Mouse (Mus musculus) naive thymus-derived CD4-positive, alpha-beta T cell, adult 2 months (primary cell): Measurements from ENCODE around the gene Lrrc4b.
A peak's percentile ranks its signal among the peaks of the same experiment; 100 is the strongest.

Experiments
- DNase-seq: peaks from one replicate; pipeline ENCODE4 v3.0.0-alpha.2; 2011; ENCODE audit warnings: low read depth

Lrrc4b gene

DNA sequence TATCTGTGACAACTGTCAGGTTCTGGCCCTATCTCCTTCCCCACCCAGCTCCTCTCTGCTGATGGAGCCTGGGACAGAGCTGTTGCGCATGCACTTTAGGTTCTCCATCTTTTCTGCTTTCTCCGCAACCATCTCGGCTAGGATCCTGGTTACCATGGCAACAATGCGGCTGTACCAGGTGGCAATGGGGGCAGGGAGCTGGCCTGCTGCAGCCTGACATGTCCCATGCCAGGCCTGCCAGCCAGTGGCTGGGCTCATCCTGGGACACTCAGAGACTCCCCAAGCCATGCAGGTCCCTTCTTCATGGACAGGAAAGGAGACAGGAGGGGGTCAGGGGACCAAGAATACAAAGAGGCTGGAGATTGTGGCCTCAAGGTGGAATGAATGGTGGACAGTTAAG is 35.7 kb downstream of the Lrrc4b start:
- no peak for DNase-seq

DNA sequence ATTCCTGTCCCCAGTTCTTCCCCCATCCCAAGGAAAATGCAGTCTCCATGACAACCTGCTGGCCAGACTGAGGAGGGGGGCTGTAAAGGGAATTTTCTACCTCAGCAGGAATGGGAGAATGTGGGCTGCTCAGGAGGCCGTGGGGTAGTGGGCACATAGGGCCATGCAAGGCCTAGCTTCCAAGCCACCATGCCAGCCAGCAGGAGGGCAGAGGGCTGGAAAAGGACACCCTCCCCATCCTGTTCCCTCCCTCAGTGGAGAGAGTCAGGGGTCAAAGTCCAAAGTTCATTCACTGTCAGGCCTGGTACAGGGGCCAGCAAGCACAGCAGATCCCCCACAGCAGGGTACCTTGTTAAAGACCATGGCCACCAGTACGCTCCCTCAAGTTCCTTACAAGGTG is 36.3 kb downstream of the Lrrc4b start, which contains the start of gene Aspdh:
TSS of gene Aspdh (plus strand) at position 281 of the 400 bp plus-strand sequence.
- DNase-seq, result no peak

DNA sequence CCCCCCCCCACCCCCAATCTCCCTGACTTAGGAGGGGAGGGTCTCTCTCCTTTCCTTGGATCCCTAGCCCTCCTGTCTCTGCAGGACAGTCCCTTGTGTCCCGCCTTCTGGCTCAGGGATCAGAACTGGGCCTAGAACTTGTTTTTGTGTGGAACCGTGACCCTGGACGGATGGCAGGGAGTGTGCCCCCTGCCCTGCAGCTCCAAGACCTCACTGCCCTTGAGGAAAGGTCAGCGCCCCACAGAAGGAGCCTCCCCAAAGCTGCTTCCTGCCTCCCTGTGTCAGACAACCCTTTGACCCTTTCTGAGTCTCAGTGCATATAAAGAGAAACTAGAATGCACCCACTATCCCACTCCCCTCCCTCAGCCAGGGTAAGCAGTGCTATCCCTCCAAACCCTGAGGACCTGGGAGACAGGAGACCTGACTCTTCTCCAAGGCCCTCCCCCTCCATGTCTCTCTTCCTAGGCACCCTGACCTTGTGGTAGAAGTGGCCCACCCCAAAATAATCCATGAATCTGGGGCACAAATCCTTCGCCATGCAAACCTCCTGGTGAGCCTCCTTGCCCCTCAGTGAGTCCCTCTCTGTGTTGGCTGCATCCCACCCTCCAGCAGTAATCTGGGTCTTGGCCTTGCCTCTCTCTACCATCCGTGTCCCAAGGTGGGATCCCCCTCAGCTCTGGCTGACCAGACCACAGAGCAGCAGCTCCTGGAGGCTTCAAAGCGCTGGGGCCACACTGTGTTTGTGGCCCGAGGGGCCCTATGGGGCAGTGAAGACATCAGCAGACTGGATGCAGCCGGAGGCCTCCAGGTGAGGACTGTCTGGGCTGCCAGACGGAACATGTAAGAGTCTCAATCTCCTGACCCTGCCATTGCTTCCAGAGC is 37.4 kb downstream of the Lrrc4b start:
- no peak for DNase-seq

DNA sequence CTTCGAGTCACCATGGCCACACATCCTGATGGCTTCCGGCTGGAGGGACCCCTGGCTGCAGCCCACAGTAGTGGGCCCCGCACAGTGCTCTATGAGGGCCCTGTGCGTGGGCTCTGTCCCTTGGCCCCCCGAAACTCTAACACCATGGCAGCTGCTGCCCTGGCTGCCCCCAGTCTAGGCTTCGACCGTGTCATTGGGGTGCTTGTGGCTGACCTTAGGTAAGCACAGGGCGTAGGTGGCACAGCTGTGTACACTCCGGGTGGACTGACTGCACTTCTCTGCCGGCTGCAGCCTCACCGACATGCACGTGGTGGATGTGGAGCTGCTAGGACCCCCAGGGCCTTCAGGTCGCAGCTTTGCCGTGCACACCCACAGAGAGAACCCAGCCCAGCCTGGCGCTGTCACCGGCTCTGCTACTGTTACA is 38.1 kb downstream of the Lrrc4b start:
- DNase-seq, result no peak

DNA sequence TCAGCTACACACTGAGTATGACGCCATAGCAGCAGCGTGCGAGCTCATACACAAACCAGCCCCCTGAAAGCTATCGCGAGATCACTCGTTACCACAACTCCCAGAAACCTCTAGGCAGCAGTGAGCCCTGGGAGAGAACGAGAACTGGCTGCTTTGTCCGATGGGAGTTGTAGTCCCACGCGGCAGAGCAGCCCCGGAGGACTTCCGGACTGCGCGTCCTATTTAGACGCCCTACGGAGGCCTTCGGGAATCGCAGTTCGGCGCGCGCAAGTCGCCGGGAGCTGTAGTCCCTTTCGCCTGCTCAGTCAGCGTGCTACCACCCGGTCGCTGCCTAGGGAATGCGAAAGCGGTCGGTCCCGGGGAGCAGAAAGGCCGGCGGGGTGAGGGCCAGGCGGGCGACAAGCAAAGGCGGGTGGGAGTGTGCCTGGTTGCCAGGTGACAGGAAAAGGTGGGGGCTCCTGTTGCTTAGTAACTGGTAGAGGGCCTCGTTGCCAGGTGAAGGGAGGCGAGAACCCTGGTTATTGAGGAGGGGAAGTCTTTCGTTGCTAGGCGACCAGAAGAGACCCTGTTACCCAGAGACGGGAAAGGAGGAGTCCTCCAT is 39.1 kb downstream of the Lrrc4b start, which contains the start of gene Josd2:
TSS of gene Josd2 (plus strand) at position 170 of the 601 bp plus-strand sequence.
- peak; percentile 96 for DNase-seq

DNA sequence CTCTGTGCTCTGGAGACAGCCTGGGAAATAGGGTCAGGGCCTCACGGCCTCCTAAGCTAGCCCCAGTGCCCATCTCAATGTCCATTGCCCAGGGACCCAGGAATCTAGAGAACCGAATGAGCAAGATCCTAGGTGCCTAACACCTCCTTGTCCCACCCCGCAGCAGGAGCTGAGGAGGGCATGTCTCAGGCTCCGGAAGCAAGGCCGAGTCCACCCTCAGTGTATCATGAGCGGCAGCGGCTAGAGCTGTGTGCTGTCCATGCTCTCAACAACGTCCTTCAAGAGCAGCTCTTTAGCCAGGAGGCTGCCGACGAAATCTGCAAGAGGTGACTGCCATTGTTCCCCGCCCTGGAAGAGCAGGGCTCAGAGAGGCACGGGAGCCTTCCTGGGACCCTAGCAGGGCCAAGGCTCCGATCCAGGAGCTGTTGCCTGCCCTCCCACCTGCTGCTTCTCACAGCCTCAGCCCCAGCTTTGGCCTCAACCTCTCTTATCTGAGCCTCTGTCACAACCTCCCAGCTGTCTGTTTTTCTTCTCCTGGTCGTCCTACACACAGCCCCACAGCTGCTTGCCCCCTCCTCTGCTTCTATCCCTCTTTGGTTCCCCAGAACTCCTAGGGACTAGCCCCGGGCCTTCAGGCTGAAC is 39.9 kb downstream of the Lrrc4b start:
- DNase-seq, result no peak

DNA sequence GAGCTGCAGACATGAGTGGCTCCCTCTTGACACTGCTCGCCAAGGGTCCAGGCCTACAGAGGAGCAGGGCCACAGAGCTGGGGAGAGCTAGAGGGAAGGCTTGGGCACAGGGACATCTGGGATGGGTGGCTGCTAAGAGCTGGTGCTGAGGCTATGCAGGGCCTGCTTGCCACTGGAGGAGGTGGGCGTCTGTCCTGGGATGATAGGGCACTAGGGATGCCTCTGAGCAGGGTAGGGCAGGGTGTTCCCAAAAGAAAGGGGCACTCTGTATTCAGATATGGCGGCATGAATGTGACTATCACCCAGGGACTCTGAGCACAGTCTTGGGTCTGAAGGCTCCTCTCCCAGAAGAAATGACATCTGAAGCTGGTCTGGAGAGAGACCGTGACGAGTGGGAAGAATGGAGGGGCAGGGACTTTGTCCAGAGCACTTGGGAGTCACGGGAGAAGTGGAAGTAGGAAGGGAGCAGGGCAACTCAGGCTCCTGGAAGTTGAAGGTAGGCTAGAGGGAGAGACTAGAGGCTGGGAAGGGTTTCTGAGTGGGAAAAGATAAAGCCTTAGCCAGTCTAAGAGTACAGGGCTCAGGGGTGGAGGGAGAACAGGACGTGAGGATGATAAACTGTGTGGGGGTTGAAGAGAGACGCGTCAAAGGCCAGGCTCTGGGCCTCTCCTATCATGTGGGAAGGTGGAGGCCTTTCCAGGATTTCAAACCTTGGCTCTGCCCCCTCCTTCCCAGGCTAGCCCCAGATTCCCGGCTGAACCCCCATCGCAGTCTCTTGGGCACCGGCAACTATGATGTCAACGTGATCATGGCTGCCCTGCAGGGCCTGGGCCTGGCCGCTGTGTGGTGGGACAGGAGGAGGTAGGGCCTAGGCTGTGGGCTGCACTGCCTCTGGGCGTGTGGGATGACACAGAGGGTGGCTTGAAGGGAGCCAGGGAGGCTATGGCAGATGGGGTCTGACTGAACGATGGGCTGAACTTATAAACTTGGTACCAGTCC is 41.2 kb downstream of the Lrrc4b start:
- DNase-seq, result no peak

DNA sequence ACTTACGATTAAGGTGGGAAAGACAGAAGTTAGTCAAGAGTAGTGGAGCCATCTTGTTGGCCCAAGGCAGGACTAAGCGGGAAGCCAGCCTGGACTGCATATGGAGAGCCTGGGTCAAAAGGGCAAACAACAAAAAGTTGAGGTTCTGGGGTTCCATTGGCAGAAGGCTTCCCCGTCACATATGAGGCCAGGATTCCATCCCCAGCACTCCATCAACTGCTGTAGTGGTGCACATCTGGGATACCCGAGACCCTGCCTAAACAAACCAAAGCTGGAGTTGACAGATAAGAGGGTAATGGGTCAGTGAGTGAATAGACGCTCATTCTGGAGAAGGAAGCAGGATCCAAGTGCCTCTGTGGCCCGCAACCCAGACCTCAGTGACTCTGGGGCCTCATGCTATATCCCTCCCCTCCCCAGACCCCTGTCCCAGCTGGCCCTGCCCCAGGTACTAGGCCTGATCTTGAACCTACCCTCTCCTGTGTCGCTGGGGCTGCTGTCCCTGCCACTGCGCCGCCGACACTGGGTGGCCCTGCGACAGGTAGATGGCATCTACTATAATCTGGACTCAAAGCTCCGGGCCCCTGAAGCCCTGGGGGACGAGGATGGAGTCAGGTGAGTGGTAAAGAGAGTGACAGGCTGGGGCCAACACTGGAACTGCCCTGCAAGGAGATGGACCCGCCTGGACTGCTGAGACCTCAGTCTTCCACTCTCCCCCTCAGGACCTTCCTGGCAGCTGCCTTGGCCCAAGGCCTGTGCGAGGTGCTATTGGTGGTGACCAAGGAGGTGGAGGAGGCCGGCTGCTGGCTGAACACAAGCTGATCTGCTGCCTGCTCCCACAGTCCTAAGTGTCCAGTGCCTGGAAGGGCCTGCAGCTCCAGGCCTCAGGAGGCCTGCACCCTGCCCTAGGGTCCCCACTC is 42.1 kb downstream of the Lrrc4b start:
- no peak for DNase-seq

DNA sequence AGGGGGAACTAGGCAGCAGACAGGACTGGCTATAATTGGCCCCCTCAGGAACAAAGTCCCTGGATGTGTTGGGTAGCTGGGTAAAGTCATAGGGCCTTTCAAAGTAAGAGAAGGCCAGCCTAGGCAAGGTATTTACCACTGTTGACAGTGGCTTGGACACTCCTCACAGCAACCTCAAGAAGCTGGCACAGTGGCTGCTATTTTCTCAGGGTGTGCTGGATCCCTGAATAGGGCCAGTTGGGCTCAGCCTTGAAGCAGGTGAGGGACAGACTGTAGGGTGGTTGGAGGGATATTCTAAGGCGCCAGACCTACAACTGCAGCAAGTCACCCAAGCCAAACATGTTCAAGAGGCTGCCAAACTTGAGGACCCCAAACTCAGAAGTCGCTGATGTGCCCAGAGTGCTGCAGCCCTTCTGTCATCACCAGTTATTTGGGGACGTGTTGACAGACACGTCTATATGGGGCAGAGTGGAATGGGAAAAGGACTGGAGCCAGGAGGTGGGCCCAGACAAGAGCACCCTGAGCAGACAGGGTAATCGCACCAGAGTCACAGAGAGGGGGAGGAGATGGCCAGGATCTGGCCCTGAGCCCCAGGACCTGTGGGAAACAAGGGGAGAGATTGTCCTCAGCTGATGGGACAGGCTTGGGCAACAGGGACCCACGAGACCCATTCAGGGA is 43.2 kb downstream of the Lrrc4b start:
- no peak for DNase-seq

DNA sequence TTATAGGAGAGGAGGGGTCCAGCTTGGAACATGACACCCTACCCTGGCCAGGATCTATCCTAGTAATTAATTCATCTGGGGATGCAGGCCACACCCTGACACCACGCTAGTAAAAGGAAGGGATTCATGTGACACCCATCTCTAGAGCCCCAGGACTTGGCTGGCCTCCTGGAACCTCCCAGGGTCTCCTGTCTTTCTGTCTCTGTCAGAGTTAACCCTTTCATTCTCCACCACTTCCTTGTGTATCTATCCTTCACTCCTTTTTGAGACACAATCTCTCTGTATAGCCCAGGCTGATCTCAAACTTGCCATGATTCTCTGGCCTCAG is 43.7 kb downstream of the Lrrc4b start:
- DNase-seq, result no peak

DNA sequence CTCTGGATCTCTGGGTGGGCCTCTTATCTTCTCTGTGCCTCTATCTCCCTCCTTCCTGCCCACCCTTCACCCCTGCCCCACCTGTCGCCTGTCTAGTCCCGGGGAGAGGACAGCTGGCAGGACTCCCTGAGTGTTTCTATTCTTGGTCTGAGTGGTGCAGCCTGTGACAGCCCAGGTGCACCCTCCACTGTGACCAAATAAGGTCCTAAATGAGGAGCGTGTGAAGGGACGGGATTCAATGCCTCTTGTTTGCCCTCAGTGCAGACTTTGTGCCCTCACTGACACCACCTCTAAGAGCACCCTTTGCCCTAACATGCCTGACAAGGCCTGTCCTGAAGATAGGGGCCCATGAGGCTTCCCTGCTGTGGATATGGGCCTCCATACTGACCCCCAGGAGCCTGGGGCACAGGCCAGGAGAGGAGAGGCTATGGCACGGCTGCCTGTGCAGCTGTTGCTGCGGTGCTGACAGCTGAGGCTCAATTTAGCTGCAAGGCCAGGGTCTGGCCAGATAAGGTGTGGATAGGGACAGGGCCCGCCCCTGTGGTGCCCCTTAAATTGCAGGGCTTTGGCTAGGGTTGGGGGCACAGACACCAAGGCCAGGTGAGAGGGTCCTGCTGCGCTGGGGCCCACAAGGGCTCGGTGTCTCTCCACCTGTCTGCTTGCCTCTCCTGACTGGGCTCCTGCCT is 44.3 kb downstream of the Lrrc4b start:
- no peak for DNase-seq

DNA sequence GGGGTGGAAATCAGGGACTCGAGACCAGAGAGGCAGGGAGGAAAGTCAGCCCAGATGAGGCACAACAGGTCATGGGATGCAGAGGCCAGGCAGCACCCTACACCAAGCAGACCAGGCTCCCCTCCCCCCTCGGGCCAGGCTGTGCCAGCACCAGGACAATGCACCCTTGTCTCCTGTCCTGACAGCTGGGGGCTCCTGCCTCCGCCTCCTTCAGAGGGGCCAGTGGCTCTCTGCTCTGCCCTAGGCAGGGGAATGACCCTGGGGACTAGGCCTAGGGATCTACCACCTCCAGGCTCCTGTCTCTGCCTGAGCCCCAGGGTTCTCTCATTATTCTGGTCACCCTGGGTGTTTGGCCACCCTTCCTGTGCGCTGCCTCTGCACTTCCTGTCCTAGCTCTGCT is 45.6 kb downstream of the Lrrc4b start:
- DNase-seq, result no peak

DNA sequence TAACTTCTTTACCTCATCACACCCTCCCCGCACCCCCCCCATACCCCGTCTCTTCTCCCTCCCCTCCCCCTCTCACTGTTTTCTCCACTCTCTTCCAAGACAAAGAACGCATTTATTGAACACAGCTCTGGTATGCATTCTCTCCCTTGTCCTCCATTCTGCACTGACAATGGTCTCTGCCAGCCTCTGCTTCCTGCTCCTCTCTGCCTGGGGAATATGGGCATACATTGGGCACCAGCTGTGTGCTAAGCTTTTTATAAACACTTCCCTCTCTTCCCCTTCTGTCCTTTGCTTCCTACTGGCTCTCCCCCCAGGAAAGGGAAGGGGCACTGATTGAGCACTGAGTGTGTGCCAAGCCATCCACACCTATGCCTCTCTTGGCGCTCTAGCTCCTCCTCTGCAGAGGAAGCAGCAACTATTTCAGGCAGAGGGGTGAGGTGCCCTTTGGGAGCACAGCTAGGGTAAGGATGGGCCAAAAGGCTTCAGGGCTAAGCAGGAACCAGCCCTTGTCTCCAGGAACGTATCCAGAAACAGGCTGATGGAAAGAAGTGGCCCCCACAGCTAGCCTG is 46.3 kb downstream of the Lrrc4b start:
- no peak for DNase-seq

DNA sequence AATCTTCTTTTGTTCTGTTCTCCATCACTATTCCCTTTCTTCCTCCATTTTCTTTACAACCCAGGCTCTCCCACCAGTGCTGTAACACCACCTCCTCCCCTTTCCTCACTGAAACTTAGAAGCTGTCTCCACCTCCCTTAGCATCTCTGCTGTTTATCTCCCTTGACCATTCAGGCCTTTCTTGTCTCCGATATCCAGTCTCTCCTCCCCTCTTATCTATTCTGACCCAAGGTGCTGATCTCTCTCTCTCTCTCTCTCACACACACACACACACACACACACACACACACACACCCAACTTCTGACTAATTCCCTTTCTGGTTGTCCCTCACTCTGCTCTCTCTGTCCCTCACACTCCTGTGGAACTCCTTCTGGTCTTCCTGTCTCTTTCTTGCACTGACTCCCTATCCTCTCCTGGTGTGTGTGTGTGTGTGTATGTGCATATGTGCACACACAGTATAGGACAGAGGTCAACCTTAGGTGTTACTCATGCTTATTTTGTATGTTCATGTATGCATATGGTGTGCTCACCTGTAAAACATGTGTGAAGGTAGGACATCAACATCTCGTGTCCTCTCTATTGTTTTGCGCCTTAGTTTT is 54.1 kb downstream of the Lrrc4b start:
- DNase-seq, result no peak

DNA sequence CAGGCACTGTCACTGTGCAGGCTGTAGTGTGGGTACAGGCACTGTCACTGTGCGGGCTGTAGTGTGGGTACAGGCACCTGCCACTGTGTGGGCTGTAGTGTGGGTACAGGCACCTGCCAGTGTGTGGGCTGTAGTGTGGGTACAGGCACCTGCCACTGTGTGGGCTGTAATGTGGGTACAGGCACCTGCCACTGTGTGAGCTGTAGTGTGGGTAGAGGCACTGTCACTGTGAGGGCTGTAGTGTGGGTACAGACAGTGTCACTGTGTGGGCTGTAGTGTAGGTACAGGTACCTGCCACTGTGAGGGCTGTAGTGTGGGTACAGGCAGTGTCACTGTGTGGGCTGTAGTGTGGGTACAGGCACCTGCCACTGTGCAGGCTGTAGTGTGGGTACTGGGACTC is 55.3 kb downstream of the Lrrc4b start:
- no peak for DNase-seq

DNA sequence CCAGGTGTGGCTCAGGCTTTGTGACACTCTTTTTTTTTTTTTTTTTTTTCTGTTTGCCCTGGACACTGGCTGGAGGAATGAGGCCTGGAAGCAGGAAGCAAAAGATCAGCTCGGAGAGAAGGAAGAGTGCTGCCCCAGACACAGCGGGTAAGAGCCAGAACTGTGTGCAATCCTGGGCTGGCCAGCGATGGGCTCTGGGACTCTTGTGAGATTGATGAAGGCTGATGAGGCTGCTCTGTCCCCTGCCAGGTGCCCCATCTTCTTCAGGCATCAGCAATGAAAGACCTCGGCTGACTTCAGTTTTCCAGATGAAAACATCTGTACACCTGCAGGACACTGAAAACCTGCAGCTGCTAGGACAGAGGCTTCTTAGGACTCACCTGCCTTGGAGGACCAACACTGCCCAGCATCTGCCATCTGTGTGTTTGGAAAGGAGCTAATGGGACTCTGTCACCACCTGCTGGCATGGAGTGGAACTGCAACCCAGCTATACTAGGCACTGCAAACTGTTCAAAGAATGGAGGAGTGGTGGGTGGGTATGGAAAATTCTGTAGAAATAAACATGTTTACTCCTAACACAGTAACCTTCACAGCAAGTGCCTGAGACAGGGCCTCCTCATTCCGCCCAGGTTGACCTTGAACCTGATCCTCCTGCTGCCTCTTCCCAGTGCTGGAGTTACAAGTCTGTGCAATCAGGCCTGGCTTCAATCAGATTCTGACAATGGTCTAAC is 56.2 kb downstream of the Lrrc4b start:
- DNase-seq, result peak; percentile 89

DNA sequence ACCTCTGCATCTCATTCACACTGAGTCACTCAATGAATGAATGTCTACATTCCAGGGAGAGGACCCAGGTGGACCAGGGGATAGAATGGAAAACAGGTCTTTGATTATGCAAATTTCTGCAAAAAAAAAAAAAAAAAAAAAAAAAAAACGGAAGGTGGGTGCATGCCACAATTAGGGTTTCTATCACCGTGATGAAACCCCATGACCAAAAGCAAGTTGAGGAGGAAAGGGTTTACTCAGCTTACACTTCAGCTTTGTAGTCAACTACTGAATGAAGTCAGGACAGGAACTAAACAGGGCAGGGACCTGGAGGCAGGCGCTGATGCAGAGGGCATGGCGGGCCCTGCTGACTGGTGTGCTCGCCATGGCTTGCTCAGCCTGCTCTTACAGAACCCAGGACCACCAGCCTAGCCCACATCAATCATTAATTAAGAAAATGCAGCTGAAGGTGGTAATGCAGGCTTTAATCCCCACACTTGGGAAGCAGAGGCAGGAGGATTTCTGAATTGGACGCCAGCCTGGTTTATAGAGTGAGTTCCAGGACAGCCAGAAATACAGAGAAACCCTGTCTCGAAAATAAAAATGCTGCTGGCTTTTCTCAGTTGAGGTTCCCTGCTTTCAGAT is 56.9 kb downstream of the Lrrc4b start:
- no peak for DNase-seq
